Mouse (Mus musculus) small intestine, adult 2 months (tissue): ENCODE measurements around the gene Arel1. TPM values are rescaled to one million over a fixed set of nuclear protein-coding genes. Genes with fewer than 3 reads are reported as not detected.
A peak's percentile ranks its signal among the peaks of the same experiment; 100 is the strongest.

Source experiments
- H3K27ac ChIP-seq: fragments of 200-500 bp; 2 replicates; pipeline ENCODE4 v1.5.1; 2012; ENCODE audit warnings: low read depth, low read length, control low read depth, inconsistent platforms; ENCODE audit not compliant: insufficient read depth
- H3K27me3 ChIP-seq: fragments of 200-500 bp; 2 replicates; pipeline ENCODE4 v1.6.1; 2012; ENCODE audit warnings: mild to moderate bottlenecking, moderate library complexity, low read length, inconsistent platforms; ENCODE audit not compliant: control insufficient read depth, insufficient read depth
- H3K36me3 ChIP-seq: fragments of 200-500 bp; 2 replicates; pipeline ENCODE4 v1.6.1; 2012; ENCODE audit warnings: mild to moderate bottlenecking, low read length, control low read depth, inconsistent platforms; ENCODE audit not compliant: control insufficient read depth, insufficient read depth
- H3K4me1 ChIP-seq: fragments of 200-500 bp; 2 replicates; pipeline ENCODE4 v1.6.1; 2012; ENCODE audit warnings: low read length, inconsistent platforms, mixed read lengths; ENCODE audit not compliant: control insufficient read depth, insufficient read depth, insufficient read length
- H3K4me3 ChIP-seq: fragments of 200-500 bp; 2 replicates; pipeline ENCODE4 v1.5.1; 2012; ENCODE audit warnings: low read depth, mild to moderate bottlenecking, control low read depth, inconsistent platforms, low read length, moderate library complexity
- CTCF ChIP-seq: fragments of 200-500 bp; IDR thresholded peaks from 2 replicates; pipeline ENCODE4 v1.5.1; 2012; ENCODE audit warnings: low read depth, mild to moderate bottlenecking, control low read depth, inconsistent platforms, low read length, moderate library complexity, mixed read lengths; ENCODE audit not compliant: insufficient replicate concordance, insufficient read length; ENCODE audit errors: extremely low read depth
- POLR2A ChIP-seq: fragments of 200-500 bp; IDR thresholded peaks from 2 replicates; pipeline ENCODE4 v1.6.1; 2012; ENCODE audit warnings: low read depth, mild to moderate bottlenecking, control low read depth, inconsistent platforms, low read length, moderate library complexity
- WGBS: fragments of 180-500 bp; shearing (Covaris S2); methylation state at CpG from one replicate; pipeline ENCODE4 v1.1.7; 2018; 5-methylcytosine and 5-hydroxymethylcytosine counted together
- polyA plus RNA-seq: library from polyadenylated mRNA; depleted of rRNA; stranded (reverse); fragments of >200 nt; gene quantifications from 2 replicates; pipeline ENCODE4 v1.2.3, GENCODE M21; 2012

Arel1 gene
- polyA plus RNA-seq, 1 experiment, result 19.7 TPM

GRCm38 (mm10) chr12:84885107-84885876 is 85.4 kb downstream of the Arel1 start:
- no peak overlapping the region for H3K27ac ChIP-seq
- no peaks in the 10 kb centered on the region for H3K36me3 ChIP-seq
- no peak overlapping the region for H3K4me3 ChIP-seq
- WGBS, result 49% methylated on average over 11 of the region's 11 CpGs
- no peaks in the 10 kb centered on the region for H3K27me3 ChIP-seq
- TF ChIP-seq POLR2A (no peak), CTCF (no peak)
- H3K4me1 ChIP-seq, result no peaks in the 10 kb centered on the region

DNA sequence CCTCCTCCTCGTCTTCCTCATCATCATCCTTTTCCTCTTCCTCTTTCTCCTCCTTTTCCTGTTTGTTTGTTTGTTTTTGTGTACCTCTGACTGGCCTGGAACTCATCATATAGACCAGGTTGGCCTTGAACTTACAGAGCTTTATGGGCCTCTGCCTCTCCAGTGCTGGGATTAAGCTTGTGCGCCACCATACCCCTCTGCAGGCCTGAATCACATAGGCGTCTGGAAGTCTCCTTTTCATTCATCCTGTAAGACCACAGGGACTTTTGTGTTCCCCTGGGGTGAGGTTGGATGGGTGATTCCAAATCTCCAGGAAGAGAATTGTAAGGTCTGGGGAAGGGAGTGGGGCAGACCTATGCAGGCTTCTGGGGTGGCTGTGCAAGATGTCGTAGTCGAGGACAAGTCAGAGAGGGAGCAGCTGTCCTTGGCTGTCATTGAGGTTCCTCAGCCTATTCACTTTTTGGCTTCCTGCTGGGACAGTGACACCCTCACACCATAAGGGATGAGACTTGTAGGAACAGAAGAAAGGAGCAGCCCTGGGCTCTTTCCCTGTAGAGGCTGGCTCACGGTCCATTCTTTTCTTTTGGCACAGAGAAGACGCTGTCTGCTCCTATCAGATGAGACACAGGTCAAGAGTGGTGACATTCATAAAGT is 86.2 kb downstream of the Arel1 start:
- no peaks in the 10 kb centered on the region for H3K4me1 ChIP-seq

GRCm38 (mm10) chr12:84882796-84883195 is 87.9 kb downstream of the Arel1 start:
- 74% methylated on average over 4 of the region's 4 CpGs for WGBS
- Histone ChIP-seq H3K4me1 (no peaks in the 10 kb centered on the region), H3K27me3 (no peaks in the 10 kb centered on the region), H3K36me3 (no peaks in the 10 kb centered on the region), H3K4me3 (no peak overlapping the region), H3K27ac (no peak overlapping the region)
- TF ChIP-seq CTCF, result no peak
- no peak for TF ChIP-seq POLR2A

More for the DNA sequence above, 86.2 kb downstream of the Arel1 start:
- TF ChIP-seq POLR2A (no peak), CTCF (no peak)
- no peak overlapping the region for H3K27ac ChIP-seq
- H3K27me3 ChIP-seq, result no peaks in the 10 kb centered on the region
- H3K4me3 ChIP-seq, result no peak overlapping the region
- no peaks in the 10 kb centered on the region for H3K36me3 ChIP-seq
- WGBS, result 75% methylated on average over 7 of the region's 7 CpGs

- Histone ChIP-seq H3K4me1 (peaks cover 13% of the 10 kb centered on the region), H3K4me3 (no peak overlapping the region), H3K36me3 (no peaks in the 10 kb centered on the region), H3K27ac (no peak overlapping the region), H3K27me3 (peaks cover 19% of the 10 kb centered on the region)
- TF ChIP-seq CTCF (no peak), POLR2A (no peak)
- WGBS, result 55% methylated on average over 11 of the region's 11 CpGs
These were observed 90.6 kb downstream of the Arel1 start for GRCm38 (mm10) chr12:84880091-84880490.

DNA sequence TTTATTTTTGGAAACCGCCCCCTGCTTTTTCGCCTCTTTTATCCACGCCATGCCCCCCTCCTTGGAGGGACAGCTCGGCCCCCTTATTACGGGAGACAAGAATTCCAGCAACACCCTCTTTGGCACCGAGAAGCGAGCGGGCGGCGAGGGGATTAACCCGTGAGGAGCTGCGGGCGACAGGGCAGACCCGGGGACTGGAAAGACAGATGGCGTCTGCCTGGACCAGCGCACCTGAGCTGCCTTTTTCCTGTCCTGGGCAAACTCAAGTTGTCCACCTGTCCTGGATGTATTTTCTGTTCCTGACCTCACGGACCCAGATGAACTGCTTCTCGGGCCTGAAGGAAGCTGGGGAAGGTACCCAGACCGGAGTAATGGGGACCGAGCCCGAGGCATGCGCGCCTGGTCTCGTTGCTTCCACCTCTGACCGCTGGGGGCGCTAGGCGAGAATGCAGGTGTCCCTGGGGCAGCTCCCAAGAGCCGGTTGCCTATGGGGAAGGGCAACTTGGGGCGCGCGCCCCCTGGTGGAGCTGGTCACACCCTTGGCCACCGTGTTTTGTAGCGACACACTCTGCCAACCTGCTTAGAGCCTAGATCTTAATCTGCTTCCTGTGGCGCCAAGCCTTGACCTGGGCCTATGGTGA is 94.1 kb downstream of the Arel1 start, which contains the start of gene Ltbp2:
Ltbp2 (minus strand) TSS at position 52 of the 641 bp plus-strand sequence.
- TF ChIP-seq POLR2A (no peak), CTCF (peak; percentile 94)
- H3K27me3 ChIP-seq, result peaks cover 25% of the 10 kb centered on the region
- 2% methylated on average over 34 of the region's 34 CpGs for WGBS
- H3K27ac ChIP-seq, result no peak within 1 kb of the TSS
- peak within 1 kb of the TSS; percentile 53 for H3K4me3 ChIP-seq
- H3K36me3 ChIP-seq, result no peaks in the 10 kb centered on the region
- peaks cover 13% of the 10 kb centered on the region for H3K4me1 ChIP-seq

DNA sequence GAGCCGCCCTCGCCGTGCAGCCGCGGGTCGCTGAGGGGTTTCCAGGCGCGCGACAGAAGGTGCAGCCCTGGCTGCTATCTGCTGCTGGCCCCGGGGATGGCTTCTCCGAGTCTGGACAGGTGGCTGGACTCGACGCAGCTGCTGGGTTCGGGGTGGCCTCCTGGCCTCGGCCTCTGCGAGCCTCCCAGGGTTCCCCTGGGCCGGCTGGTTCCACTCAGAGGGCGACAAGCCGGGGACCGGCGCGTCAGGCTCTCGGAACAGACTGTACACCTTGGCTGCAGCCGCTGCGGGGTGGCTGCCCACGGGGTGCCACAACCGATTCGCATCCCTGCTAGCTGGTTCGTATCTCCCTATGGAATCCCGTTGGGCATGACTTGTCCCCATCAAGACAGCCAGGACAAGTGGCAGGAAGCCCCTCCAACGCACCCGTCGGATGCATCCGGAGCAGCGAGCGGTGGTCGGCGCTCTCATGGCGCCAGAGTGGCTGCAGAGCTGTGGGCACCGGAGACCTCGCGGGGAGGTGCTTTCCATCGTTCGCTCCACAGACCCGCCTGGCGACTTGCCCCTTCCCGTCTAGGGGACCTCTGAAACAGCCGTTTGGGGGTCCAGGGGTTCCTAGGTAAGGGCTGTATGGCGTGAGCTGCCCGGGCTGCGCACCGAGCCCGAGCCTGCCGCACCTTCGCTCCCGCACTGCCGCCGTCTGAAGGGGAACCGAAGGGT is 94.8 kb downstream of the Arel1 start:
- WGBS, result 2% methylated on average over 59 of the region's 59 CpGs
- Histone ChIP-seq H3K4me1 (peaks cover 13% of the 10 kb centered on the region), H3K27ac (no peak overlapping the region), H3K4me3 (peak overlapping the region; percentile 53), H3K27me3 (peaks cover 25% of the 10 kb centered on the region), H3K36me3 (no peaks in the 10 kb centered on the region)
- TF ChIP-seq CTCF (no peak), POLR2A (no peak)
